Mouse (Mus musculus): ENCODE data around the gene Olfr469. TPM values are rescaled to one million over a fixed set of nuclear protein-coding genes. Genes with fewer than 3 reads are reported as not detected.
"Not testable (repeated sequence)": the region's sequence is repeated elsewhere in the genome, so short reads cannot be mapped to it uniquely, and the experiment has no call there.

Olfr469 gene
- polyA plus RNA-seq (2014; fragmentation: Nextera tagmentation; extraction: Ambion mirVana): not detected in 2 replicates

GRCm38 (mm10) chr7:107825441-107825840, at the start of gene Olfr469:
Olfr469 (minus strand) TSS chr7:107825541.
- ATAC-seq (replicated peaks; ENCODE audit: insufficient number of reproducible peaks, low FRiP score, low TSS enrichment); H3K4me3 ChIP-seq (ENCODE audit: low read depth, low read length); H3K9ac ChIP-seq (ENCODE audit: low read depth, low read length); H3K4me1 ChIP-seq (ENCODE audit: control insufficient read depth, insufficient read depth, low read length); H3K27ac ChIP-seq (ENCODE audit: low read depth, low read length); H3K27me3 ChIP-seq (ENCODE audit: control insufficient read depth, insufficient read depth, low read length); H3K4me2 ChIP-seq; H3K36me3 ChIP-seq (ENCODE audit: control insufficient read depth, insufficient read depth, low read length); H3K9me3 ChIP-seq (replicated peaks; ENCODE audit: control insufficient read depth, low read length): not testable (repeated sequence)

- H3K4me2 ChIP-seq: not testable (repeated sequence)
These were observed 22.0 kb upstream of the Olfr469 start, which contains the start of gene Olfr470 for GRCm38 (mm10) chr7:107847390-107847789. Olfr470 (minus strand) TSS chr7:107847490.

GRCm38 (mm10) chr7:107841719-107842118, 16.4 kb upstream of the Olfr469 start:
- no peaks in the 10 kb centered on the region for H3K27me3 ChIP-seq (ENCODE audit: control insufficient read depth, insufficient read depth, low read length)

More at GRCm38 (mm10) chr7:107847390-107847789, 22.0 kb upstream of the Olfr469 start, which contains the start of gene Olfr470:
- not testable (repeated sequence) for H3K36me3 ChIP-seq (ENCODE audit: control insufficient read depth, insufficient read depth, low read length); H3K4me1 ChIP-seq (ENCODE audit: control insufficient read depth, insufficient read depth, low read length); H3K9me3 ChIP-seq (replicated peaks; ENCODE audit: control insufficient read depth, low read length); H3K27me3 ChIP-seq (ENCODE audit: control insufficient read depth, insufficient read depth, low read length); ATAC-seq (replicated peaks; ENCODE audit: insufficient number of reproducible peaks, low FRiP score, low TSS enrichment); H3K27ac ChIP-seq (ENCODE audit: low read depth, low read length); H3K4me3 ChIP-seq (ENCODE audit: low read depth, low read length); H3K9ac ChIP-seq (ENCODE audit: low read depth, low read length)
- WGBS (ENCODE audit: insufficient replicate concordance): 68% methylated on average over 1 of the region's 1 CpGs

DNA sequence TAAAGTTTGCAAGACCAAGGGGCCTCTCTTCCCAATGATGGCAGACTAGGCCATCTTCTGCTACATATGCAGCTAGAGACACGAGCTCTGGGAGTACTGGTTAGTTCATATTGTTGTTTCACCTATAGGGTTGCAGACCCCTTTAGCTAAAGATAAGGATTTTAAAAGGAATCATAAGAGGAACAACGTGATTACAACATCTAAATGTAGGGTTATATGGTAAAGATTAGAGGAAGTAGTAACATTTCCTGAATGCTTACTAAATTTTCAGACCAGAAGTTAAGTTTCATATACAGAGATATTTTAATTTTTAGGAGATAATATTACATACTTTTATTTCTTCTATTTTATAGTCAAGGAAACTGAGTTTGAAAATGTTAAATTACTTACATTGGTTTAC, 1.5 kb downstream of the Olfr469 start:
- H3K36me3 ChIP-seq (ENCODE audit: control insufficient read depth, insufficient read depth, low read length); ATAC-seq (replicated peaks; ENCODE audit: insufficient number of reproducible peaks, low FRiP score, low TSS enrichment); H3K4me3 ChIP-seq (ENCODE audit: low read depth, low read length); H3K9me3 ChIP-seq (replicated peaks; ENCODE audit: control insufficient read depth, low read length); H3K4me1 ChIP-seq (ENCODE audit: control insufficient read depth, insufficient read depth, low read length); H3K27me3 ChIP-seq (ENCODE audit: control insufficient read depth, insufficient read depth, low read length); H3K9ac ChIP-seq (ENCODE audit: low read depth, low read length); H3K27ac ChIP-seq (ENCODE audit: low read depth, low read length); H3K4me2 ChIP-seq: not testable (repeated sequence)
- 68% methylated on average over 2 of the region's 2 CpGs for WGBS (ENCODE audit: insufficient replicate concordance)

More at GRCm38 (mm10) chr7:107841719-107842118, 16.4 kb upstream of the Olfr469 start:
- no peaks in the 10 kb centered on the region for H3K36me3 ChIP-seq (ENCODE audit: control insufficient read depth, insufficient read depth, low read length)
- 63% methylated on average over 1 of the region's 1 CpGs for WGBS (ENCODE audit: insufficient replicate concordance)
- H3K4me3 ChIP-seq (ENCODE audit: low read depth, low read length): no peak overlapping the region
- no peak overlapping the region for H3K4me2 ChIP-seq
- H3K9ac ChIP-seq (ENCODE audit: low read depth, low read length): no peak overlapping the region
- no peak overlapping the region for H3K27ac ChIP-seq (ENCODE audit: low read depth, low read length)
- H3K4me1 ChIP-seq (ENCODE audit: control insufficient read depth, insufficient read depth, low read length): no peaks in the 10 kb centered on the region
- no peak for ATAC-seq (replicated peaks; ENCODE audit: insufficient number of reproducible peaks, low FRiP score, low TSS enrichment)
- H3K9me3 ChIP-seq (replicated peaks; ENCODE audit: control insufficient read depth, low read length): no peaks in the 10 kb centered on the region

DNA sequence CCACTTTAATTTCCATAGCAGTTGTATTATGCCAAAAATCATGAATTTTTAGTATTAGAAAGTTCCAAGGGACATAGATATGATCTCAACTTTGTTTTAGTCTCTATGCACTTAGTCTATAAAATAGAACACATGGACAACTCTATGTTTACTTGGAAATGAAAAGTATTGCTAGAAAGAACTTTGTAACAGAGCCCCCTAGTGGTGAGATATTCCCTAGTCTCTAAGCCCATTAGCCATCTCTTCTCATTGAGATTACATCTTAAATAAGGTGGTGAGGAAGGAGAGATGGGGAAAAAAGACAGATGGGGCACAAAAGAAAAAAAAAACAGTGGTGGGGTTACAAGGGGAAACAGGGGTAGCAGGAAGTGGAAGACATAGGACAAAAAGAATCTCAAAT, 5.9 kb downstream of the Olfr469 start:
- no peaks in the 10 kb centered on the region for H3K27me3 ChIP-seq (ENCODE audit: control insufficient read depth, insufficient read depth, low read length)
- no peaks in the 10 kb centered on the region for H3K4me1 ChIP-seq (ENCODE audit: control insufficient read depth, insufficient read depth, low read length)
- ATAC-seq (replicated peaks; ENCODE audit: insufficient number of reproducible peaks, low FRiP score, low TSS enrichment): no peak
- no peak overlapping the region for H3K4me3 ChIP-seq (ENCODE audit: low read depth, low read length)
- no peak overlapping the region for H3K27ac ChIP-seq (ENCODE audit: low read depth, low read length)
- no peaks in the 10 kb centered on the region for H3K36me3 ChIP-seq (ENCODE audit: control insufficient read depth, insufficient read depth, low read length)
- H3K9ac ChIP-seq (ENCODE audit: low read depth, low read length): no peak overlapping the region
- H3K9me3 ChIP-seq (replicated peaks; ENCODE audit: control insufficient read depth, low read length): no peaks in the 10 kb centered on the region
- no peak overlapping the region for H3K4me2 ChIP-seq

DNA sequence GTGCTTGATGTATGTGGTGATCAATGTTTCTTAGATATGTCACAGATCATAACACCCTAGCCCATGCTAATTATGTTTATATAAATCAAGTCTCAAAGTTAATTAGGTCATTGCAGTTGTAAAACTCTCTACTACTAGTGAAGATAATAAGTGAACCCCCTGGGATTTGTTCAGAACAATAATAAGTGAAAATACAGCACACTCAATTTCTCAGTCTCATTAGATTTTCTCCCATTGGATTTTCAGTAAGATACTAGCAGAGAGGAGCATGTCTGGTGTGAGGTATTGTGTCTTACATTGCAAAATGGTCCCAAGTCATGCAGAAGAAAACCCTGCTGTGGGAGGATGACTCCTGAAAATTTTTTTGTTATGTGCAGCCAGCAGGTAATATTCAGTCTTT, 13.4 kb downstream of the Olfr469 start, which contains the start of gene Olfr467:
Olfr467 (plus strand) TSS at position 301 of the 400 bp plus-strand sequence.
- no peak within 1 kb of the TSS for H3K4me3 ChIP-seq (ENCODE audit: low read depth, low read length)
- H3K4me2 ChIP-seq: no peak within 1 kb of the TSS
- ATAC-seq (replicated peaks; ENCODE audit: insufficient number of reproducible peaks, low FRiP score, low TSS enrichment): no peak
- no peaks in the 10 kb centered on the region for H3K4me1 ChIP-seq (ENCODE audit: control insufficient read depth, insufficient read depth, low read length)
- H3K9me3 ChIP-seq (replicated peaks; ENCODE audit: control insufficient read depth, low read length): no peaks in the 10 kb centered on the region
- H3K9ac ChIP-seq (ENCODE audit: low read depth, low read length): no peak within 1 kb of the TSS
- H3K27ac ChIP-seq (ENCODE audit: low read depth, low read length): no peak within 1 kb of the TSS
- H3K27me3 ChIP-seq (ENCODE audit: control insufficient read depth, insufficient read depth, low read length): no peaks in the 10 kb centered on the region
- H3K36me3 ChIP-seq (ENCODE audit: control insufficient read depth, insufficient read depth, low read length): no peaks in the 10 kb centered on the region

- ATAC-seq (replicated peaks; ENCODE audit: insufficient number of reproducible peaks, low FRiP score, low TSS enrichment): no peak
These were observed 23.2 kb downstream of the Olfr469 start for GRCm38 (mm10) chr7:107802138-107802537.

DNA sequence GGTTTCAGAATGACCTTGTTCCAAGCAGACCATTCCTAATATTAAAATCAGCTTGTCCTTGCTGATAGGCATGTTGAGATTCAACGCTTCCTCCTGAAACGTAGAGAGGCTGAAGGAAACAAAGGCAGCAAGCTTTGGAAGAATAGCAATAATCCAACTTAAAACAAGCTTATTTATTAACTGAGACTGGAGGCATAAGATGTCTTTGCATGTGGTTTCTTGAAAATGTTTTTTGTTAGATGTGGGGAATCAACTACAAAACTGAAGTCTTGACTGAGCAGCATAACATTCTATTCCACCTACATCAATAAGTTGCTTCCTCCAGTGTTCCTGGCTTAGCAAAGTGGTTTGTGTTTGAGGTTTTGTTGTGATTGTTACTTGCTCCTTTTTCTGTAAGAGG, 24.2 kb downstream of the Olfr469 start, which contains the start of gene Ovch2:
Ovch2 (minus strand) TSS at position 101 of the 400 bp plus-strand sequence.
- no peak for ATAC-seq (replicated peaks; ENCODE audit: insufficient number of reproducible peaks, low FRiP score, low TSS enrichment)
- Histone ChIP-seq H3K9me3 (replicated peaks; ENCODE audit: control insufficient read depth, low read length) (no peaks in the 10 kb centered on the region), H3K4me2 (no peak within 1 kb of the TSS), H3K4me1 (ENCODE audit: control insufficient read depth, insufficient read depth, low read length) (no peaks in the 10 kb centered on the region), H3K27ac (ENCODE audit: low read depth, low read length) (no peak within 1 kb of the TSS), H3K27me3 (ENCODE audit: control insufficient read depth, insufficient read depth, low read length) (no peaks in the 10 kb centered on the region), H3K4me3 (ENCODE audit: low read depth, low read length) (no peak within 1 kb of the TSS), H3K36me3 (ENCODE audit: control insufficient read depth, insufficient read depth, low read length) (no peaks in the 10 kb centered on the region), H3K9ac (ENCODE audit: low read depth, low read length) (no peak within 1 kb of the TSS)
- 76% methylated on average over 2 of the region's 2 CpGs for WGBS (ENCODE audit: insufficient replicate concordance)

More at GRCm38 (mm10) chr7:107802138-107802537, 23.2 kb downstream of the Olfr469 start:
- Histone ChIP-seq H3K9me3 (replicated peaks; ENCODE audit: control insufficient read depth, low read length) (no peaks in the 10 kb centered on the region), H3K4me1 (ENCODE audit: control insufficient read depth, insufficient read depth, low read length) (no peaks in the 10 kb centered on the region), H3K27me3 (ENCODE audit: control insufficient read depth, insufficient read depth, low read length) (no peaks in the 10 kb centered on the region), H3K27ac (ENCODE audit: low read depth, low read length) (no peak overlapping the region), H3K4me3 (ENCODE audit: low read depth, low read length) (no peak overlapping the region), H3K36me3 (ENCODE audit: control insufficient read depth, insufficient read depth, low read length) (no peaks in the 10 kb centered on the region), H3K9ac (ENCODE audit: low read depth, low read length) (no peak overlapping the region), H3K4me2 (no peak overlapping the region)
- WGBS (ENCODE audit: insufficient replicate concordance): 74% methylated on average over 3 of the region's 3 CpGs

DNA sequence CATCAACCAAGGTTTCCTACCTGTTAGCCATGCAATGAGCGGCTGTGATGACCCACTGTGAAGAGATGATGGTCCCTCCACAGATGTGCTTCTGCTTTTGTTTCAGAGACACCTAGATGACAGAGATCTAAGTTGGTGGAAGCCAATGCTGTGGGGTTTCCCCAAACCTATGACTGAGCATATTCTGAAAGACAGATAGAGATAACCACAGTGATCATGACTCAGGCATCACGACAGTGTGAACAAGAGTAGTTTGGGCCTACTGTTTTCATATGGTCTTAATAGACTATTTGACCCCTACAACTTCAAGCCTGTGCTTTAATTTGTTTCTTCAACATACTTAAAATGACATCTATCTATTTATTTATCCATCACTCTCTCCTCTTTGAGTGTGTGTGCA, 28.8 kb downstream of the Olfr469 start:
- no peak overlapping the region for H3K27ac ChIP-seq (ENCODE audit: low read depth, low read length)
- no peak overlapping the region for H3K4me2 ChIP-seq
- H3K9ac ChIP-seq (ENCODE audit: low read depth, low read length): no peak overlapping the region
- no peaks in the 10 kb centered on the region for H3K4me1 ChIP-seq (ENCODE audit: control insufficient read depth, insufficient read depth, low read length)
- H3K9me3 ChIP-seq (replicated peaks; ENCODE audit: control insufficient read depth, low read length): no peaks in the 10 kb centered on the region
- H3K27me3 ChIP-seq (ENCODE audit: control insufficient read depth, insufficient read depth, low read length): no peaks in the 10 kb centered on the region
- 81% methylated on average over 2 of the region's 2 CpGs for WGBS (ENCODE audit: insufficient replicate concordance)
- no peak for ATAC-seq (replicated peaks; ENCODE audit: insufficient number of reproducible peaks, low FRiP score, low TSS enrichment)
- H3K4me3 ChIP-seq (ENCODE audit: low read depth, low read length): no peak overlapping the region
- H3K36me3 ChIP-seq (ENCODE audit: control insufficient read depth, insufficient read depth, low read length): no peaks in the 10 kb centered on the region
